Mouse (Mus musculus) ES-Bruce4 (cell line): ENCODE data around the gene Vgf. TPM values are rescaled to one million over a fixed set of nuclear protein-coding genes. Genes with fewer than 3 reads are reported as not detected.

Source experiments
- H3K27ac ChIP-seq: 2 replicates; pipeline ENCODE4 v1.5.1; 2012; ENCODE audit warnings: low read length, inconsistent platforms; ENCODE audit not compliant: insufficient read depth
- H3K27me3 ChIP-seq: 2 replicates; pipeline ENCODE4 v1.6.1; 2012; ENCODE audit warnings: mild to moderate bottlenecking, low read length, inconsistent platforms; ENCODE audit not compliant: control insufficient read depth, poor library complexity, insufficient read depth, severe bottlenecking
- H3K36me3 ChIP-seq: 2 replicates; pipeline ENCODE4 v1.6.1; 2012; ENCODE audit warnings: inconsistent platforms, mild to moderate bottlenecking, low read length, moderate library complexity; ENCODE audit not compliant: control insufficient read depth, poor library complexity, insufficient read depth, severe bottlenecking
- H3K4me1 ChIP-seq: one replicate; pipeline ENCODE4 v1.8.1; 2011; ENCODE audit warnings: low read length; ENCODE audit not compliant: control insufficient read depth, insufficient read depth
- H3K4me3 ChIP-seq: 2 replicates; pipeline ENCODE4 v1.5.1; 2011; ENCODE audit warnings: low read depth, mild to moderate bottlenecking, low read length
- H3K9ac ChIP-seq: 2 replicates; pipeline ENCODE4 v1.6.1; 2012; ENCODE audit warnings: low read depth, mild to moderate bottlenecking, inconsistent platforms; ENCODE audit not compliant: poor library complexity, severe bottlenecking
- H3K9me3 ChIP-seq: replicated peaks from 2 replicates; pipeline ENCODE4 v1.6.1; 2012; ENCODE audit warnings: mild to moderate bottlenecking, low read length, inconsistent platforms; ENCODE audit not compliant: control insufficient read depth, poor library complexity, insufficient read depth, severe bottlenecking
- CTCF ChIP-seq: IDR thresholded peaks from one replicate; pipeline ENCODE4 v1.8.1; 2011; ENCODE audit warnings: low read depth, low read length
- EP300 ChIP-seq: IDR thresholded peaks from 2 replicates; pipeline ENCODE4 v1.6.1; 2011; ENCODE audit warnings: low read depth, low read length; ENCODE audit not compliant: insufficient read depth
- POLR2A ChIP-seq: IDR thresholded peaks from one replicate; pipeline ENCODE4 v1.8.1; 2011; ENCODE audit warnings: low read length; ENCODE audit not compliant: insufficient read depth
- polyA plus RNA-seq: library from polyadenylated mRNA; stranded (reverse); fragments of >200 nt; gene quantifications from 2 replicates; pipeline ENCODE4 v1.2.4, GENCODE M21; 2011; ENCODE audit warnings: low read depth; ENCODE audit not compliant: missing spikeins, insufficient read depth, insufficient read length

The Vgf gene
- 3.7 and 5.7 TPM in 2 replicates for polyA plus RNA-seq

DNA sequence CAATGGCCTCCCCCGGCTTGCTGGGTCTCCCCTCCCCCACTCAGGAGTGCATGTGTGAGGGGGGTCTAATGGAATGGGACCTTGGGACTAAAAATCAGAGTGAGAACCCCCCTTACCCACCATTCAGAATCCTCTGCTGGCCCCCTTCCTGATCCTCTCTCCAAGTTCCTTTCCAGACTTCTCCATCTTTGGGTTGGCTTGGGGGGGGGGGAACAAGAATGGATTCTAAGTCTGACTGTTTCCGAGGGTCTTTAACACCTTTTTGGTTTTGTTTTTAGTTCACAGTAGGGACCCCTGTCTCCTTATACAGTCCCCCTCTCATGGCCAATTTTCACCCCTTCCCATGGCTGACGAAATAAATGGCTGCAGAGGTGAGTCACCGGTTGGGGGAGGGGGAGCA, at the start of gene Vgf:
Gene Vgf (plus strand): TSS at position 301 of the 400 bp plus-strand sequence.
- H3K36me3 ChIP-seq: no peaks in the 10 kb centered on the region
- no peaks in the 10 kb centered on the region for H3K4me1 ChIP-seq
- TF ChIP-seq EP300: no peak
- TF ChIP-seq POLR2A: no peak
- TF ChIP-seq CTCF: no peak
- H3K27me3 ChIP-seq: 0 out of 2 replicates have a peak, but pooled peaks cover 5% of the 10 kb centered on the region
- H3K9ac ChIP-seq: 0 out of 2 replicates have a peak within 1 kb of the TSS, but pooled peaks have one; percentile 2
- no peak within 1 kb of the TSS for H3K27ac ChIP-seq
- peak within 1 kb of the TSS; percentile 56 for H3K4me3 ChIP-seq
- no peaks in the 10 kb centered on the region for H3K9me3 ChIP-seq

DNA sequence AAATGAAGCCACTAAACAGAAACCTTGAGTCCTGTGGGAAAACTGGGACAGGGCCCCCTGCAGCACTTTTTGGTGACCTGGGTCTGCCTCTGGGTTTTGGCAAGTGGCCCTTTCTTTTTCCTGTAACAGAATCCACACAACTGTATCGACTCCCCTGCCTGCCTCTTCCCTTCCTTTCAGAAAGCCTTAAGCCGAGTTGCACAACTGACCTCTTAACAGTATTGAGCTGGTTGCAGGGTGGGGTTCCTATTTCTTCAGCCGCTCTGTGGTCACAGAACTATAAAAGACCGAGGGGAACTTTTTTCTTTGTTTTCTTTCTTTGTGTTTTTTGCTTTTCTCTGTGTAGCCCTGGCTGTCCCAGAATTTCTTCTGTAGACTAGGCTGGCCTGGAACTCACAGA, 48.4 kb upstream of the Vgf start:
- no peaks in the 10 kb centered on the region for H3K9me3 ChIP-seq
- H3K27ac ChIP-seq: no peak overlapping the region
- H3K4me3 ChIP-seq: no peak overlapping the region
- no peaks in the 10 kb centered on the region for H3K27me3 ChIP-seq
- no peaks in the 10 kb centered on the region for H3K4me1 ChIP-seq
- no peak for TF ChIP-seq POLR2A
- TF ChIP-seq EP300: no peak
- no peak for TF ChIP-seq CTCF
- H3K36me3 ChIP-seq: no peaks in the 10 kb centered on the region
- H3K9ac ChIP-seq: no peak overlapping the region

DNA sequence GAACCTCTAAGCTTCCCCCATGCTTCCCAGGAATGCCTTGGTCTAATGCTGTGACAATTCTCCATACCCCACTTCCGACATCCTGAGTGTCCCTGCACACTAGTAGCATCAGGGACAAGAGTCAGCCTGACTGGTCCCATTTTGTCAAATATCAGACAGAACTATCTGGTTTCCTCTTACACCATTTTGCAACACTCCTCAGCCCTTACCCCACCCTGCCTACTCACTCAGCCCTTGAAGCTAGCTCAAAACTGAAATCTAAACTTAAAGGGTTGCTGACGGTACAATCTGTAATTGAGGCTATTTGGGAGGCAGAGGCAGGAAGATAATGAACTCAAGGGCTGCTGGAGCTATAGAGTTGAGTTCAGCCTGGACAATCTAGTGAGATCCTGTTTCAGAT, 46.4 kb upstream of the Vgf start:
- H3K4me1 ChIP-seq: no peaks in the 10 kb centered on the region
- H3K4me3 ChIP-seq: no peak overlapping the region
- H3K27me3 ChIP-seq: no peaks in the 10 kb centered on the region
- no peak overlapping the region for H3K9ac ChIP-seq
- H3K36me3 ChIP-seq: no peaks in the 10 kb centered on the region
- no peaks in the 10 kb centered on the region for H3K9me3 ChIP-seq
- TF ChIP-seq EP300: no peak
- TF ChIP-seq CTCF: no peak
- TF ChIP-seq POLR2A: no peak
- no peak overlapping the region for H3K27ac ChIP-seq

DNA sequence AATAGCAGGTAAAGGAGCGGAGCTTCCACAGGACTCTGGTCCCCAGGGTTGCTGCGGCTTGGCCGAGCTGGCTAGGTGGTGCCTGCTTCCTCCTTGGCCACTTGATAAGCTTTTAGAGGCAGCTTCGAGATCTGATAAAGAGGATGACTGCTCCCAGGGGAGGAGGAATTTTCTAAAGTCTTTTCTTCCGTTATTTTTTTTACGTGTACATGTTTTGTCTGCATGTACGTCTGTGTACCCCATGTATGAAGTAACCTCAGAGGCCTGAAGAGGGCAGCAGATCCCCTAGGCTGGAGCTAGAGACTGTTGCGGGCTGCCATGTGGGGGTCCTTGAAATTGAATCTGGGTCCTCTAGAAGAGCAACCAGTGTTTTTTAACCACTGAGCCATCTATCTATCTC, 45.2 kb upstream of the Vgf start:
- Histone ChIP-seq H3K27ac (no peak overlapping the region), H3K36me3 (no peaks in the 10 kb centered on the region), H3K4me1 (no peaks in the 10 kb centered on the region), H3K9me3 (no peaks in the 10 kb centered on the region), H3K4me3 (no peak overlapping the region), H3K9ac (no peak overlapping the region), H3K27me3 (no peaks in the 10 kb centered on the region)
- TF ChIP-seq EP300 (no peak), CTCF (peak; percentile 48)

DNA sequence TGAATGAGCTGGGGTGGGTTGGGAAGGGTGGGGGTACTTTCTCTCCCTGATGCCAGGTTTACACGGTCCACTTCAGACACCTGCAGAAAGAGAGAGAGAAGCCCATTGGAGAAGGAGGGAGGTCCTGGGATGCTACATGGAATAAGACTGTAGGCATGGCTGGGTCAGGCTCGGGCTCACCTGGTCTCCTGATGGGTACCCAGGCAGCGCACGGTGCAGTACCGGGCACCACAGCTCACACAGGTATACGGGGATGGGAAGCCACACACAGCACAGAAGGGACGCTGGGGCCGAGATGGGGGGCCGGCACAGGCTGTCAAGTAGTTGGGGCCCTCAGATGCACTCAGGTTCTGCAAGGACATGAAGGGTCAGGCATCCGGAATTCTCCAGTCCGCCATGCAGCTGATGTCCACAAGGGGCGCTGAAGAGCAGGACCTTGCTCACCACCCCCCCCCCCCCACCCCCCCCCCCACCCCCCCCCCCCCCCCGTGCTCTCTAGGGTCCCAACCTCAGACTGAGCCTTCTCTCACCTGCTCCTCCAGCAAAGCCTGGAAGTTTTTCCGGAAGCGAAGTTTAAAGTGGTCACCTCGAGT, 43.8 kb upstream of the Vgf start:
- Histone ChIP-seq H3K27ac (no peak overlapping the region), H3K4me1 (no peaks in the 10 kb centered on the region), H3K27me3 (no peaks in the 10 kb centered on the region), H3K9me3 (no peaks in the 10 kb centered on the region), H3K36me3 (no peaks in the 10 kb centered on the region), H3K4me3 (no peak overlapping the region), H3K9ac (no peak overlapping the region)
- TF ChIP-seq CTCF (peak; percentile 47), EP300 (no peak)

DNA sequence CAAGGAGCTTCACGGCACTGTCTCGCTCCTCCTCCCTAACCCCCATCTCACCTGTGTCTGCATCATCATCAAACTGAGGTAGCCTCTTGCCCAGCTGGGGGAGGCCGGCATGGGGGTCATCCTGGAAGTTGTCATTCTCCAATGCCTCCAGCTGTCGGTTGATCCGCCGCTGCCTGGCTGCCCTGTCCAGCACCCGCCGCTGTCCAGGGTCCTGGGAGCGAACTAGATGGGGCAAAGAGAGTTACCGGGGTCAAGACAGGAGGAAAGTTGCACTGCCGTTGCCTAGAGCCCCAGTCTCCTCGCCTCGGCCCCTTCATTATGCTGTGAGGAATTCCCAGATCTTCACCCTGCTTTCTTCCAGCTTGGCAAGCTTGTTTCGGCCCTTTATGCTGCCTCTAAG, 41.4 kb upstream of the Vgf start:
- Histone ChIP-seq H3K27me3 (no peaks in the 10 kb centered on the region), H3K4me1 (peaks cover 3% of the 10 kb centered on the region), H3K4me3 (no peak overlapping the region), H3K9me3 (no peaks in the 10 kb centered on the region), H3K27ac (no peak overlapping the region), H3K9ac (no peak overlapping the region), H3K36me3 (no peaks in the 10 kb centered on the region)
- TF ChIP-seq EP300 (no peak), POLR2A (no peak), CTCF (no peak)
